Mouse (Mus musculus): ENCODE results near the gene Nr6a1. TPM values are rescaled to one million over a fixed set of nuclear protein-coding genes. Genes with fewer than 3 reads are reported as not detected.

The Nr6a1 gene
- polyA plus RNA-seq, 1 experiment from 2014 or later, result 1.7 TPM

- Histone ChIP-seq H3K9ac (replicated peaks; ENCODE audit: low read length) (no peak overlapping the region), H3K4me2 (ENCODE audit: low read length) (no peak overlapping the region), H3K36me3 (ENCODE audit: control insufficient read depth, insufficient read depth, low read length) (no peaks in the 10 kb centered on the region), H3K27me3 (ENCODE audit: control insufficient read depth, insufficient read depth, low read length) (no peaks in the 10 kb centered on the region), H3K9me3 (ENCODE audit: control insufficient read depth, low read length) (no peaks in the 10 kb centered on the region), H3K27ac (replicated peaks; ENCODE audit: low read depth, low read length) (no peak overlapping the region), H3K4me1 (ENCODE audit: control insufficient read depth, insufficient read depth, low read length) (no peaks in the 10 kb centered on the region), H3K4me3 (replicated peaks; ENCODE audit: low read depth, low read length) (no peak overlapping the region)
- WGBS, result 81% methylated on average over 2 of the region's 2 CpGs
- no peak for DNase-seq
- no peak for ATAC-seq (ENCODE audit: low FRiP score, low TSS enrichment)
These were observed 156.1 kb downstream of the Nr6a1 start for GRCm38 (mm10) chr2:38771478-38771797.

- 89% methylated on average over 5 of the region's 5 CpGs for WGBS
- no peak for DNase-seq
These were observed 156.6 kb downstream of the Nr6a1 start for GRCm38 (mm10) chr2:38770772-38771477.

GRCm38 (mm10) chr2:38767177-38767931 is 160.1 kb downstream of the Nr6a1 start:
- Histone ChIP-seq H3K9me3 (ENCODE audit: control insufficient read depth, low read length) (no peaks in the 10 kb centered on the region), H3K4me3 (replicated peaks; ENCODE audit: low read depth, low read length) (no peak overlapping the region), H3K27me3 (ENCODE audit: control insufficient read depth, insufficient read depth, low read length) (no peaks in the 10 kb centered on the region), H3K9ac (replicated peaks; ENCODE audit: low read length) (no peak overlapping the region), H3K4me1 (ENCODE audit: control insufficient read depth, insufficient read depth, low read length) (no peaks in the 10 kb centered on the region), H3K36me3 (ENCODE audit: control insufficient read depth, insufficient read depth, low read length) (no peaks in the 10 kb centered on the region), H3K4me2 (ENCODE audit: low read length) (no peak overlapping the region), H3K27ac (replicated peaks; ENCODE audit: low read depth, low read length) (no peak overlapping the region)
- no peak for DNase-seq
- no peak for ATAC-seq (ENCODE audit: low FRiP score, low TSS enrichment)
- 95% methylated on average over 4 of the region's 4 CpGs for WGBS

More at GRCm38 (mm10) chr2:38770772-38771477, 156.6 kb downstream of the Nr6a1 start:
- Histone ChIP-seq H3K4me1 (ENCODE audit: control insufficient read depth, insufficient read depth, low read length) (no peaks in the 10 kb centered on the region), H3K9me3 (ENCODE audit: control insufficient read depth, low read length) (no peaks in the 10 kb centered on the region), H3K27ac (replicated peaks; ENCODE audit: low read depth, low read length) (no peak overlapping the region), H3K4me2 (ENCODE audit: low read length) (no peak overlapping the region), H3K4me3 (replicated peaks; ENCODE audit: low read depth, low read length) (no peak overlapping the region), H3K27me3 (ENCODE audit: control insufficient read depth, insufficient read depth, low read length) (no peaks in the 10 kb centered on the region), H3K36me3 (ENCODE audit: control insufficient read depth, insufficient read depth, low read length) (no peaks in the 10 kb centered on the region), H3K9ac (replicated peaks; ENCODE audit: low read length) (no peak overlapping the region)
- ATAC-seq (ENCODE audit: low FRiP score, low TSS enrichment), result no peak

GRCm38 (mm10) chr2:38739847-38740246 is 187.6 kb downstream of the Nr6a1 start:
- WGBS, result 80% methylated on average over 3 of the region's 3 CpGs
- Histone ChIP-seq H3K27me3 (ENCODE audit: control insufficient read depth, insufficient read depth, low read length) (no peaks in the 10 kb centered on the region), H3K4me2 (ENCODE audit: low read length) (no peak overlapping the region), H3K27ac (replicated peaks; ENCODE audit: low read depth, low read length) (no peak overlapping the region), H3K4me1 (ENCODE audit: control insufficient read depth, insufficient read depth, low read length) (no peaks in the 10 kb centered on the region), H3K4me3 (replicated peaks; ENCODE audit: low read depth, low read length) (no peak overlapping the region), H3K9ac (replicated peaks; ENCODE audit: low read length) (no peak overlapping the region), H3K9me3 (ENCODE audit: control insufficient read depth, low read length) (no peaks in the 10 kb centered on the region), H3K36me3 (ENCODE audit: control insufficient read depth, insufficient read depth, low read length) (no peaks in the 10 kb centered on the region)
- ATAC-seq (ENCODE audit: low FRiP score, low TSS enrichment) (no peak), DNase-seq (no peak)

GRCm38 (mm10) chr2:38739410-38739809 is 188.1 kb downstream of the Nr6a1 start:
- H3K4me2 ChIP-seq (ENCODE audit: low read length), result no peak overlapping the region
- no peak overlapping the region for H3K27ac ChIP-seq (replicated peaks; ENCODE audit: low read depth, low read length)
- no peaks in the 10 kb centered on the region for H3K9me3 ChIP-seq (ENCODE audit: control insufficient read depth, low read length)
- peak; percentile 55; the same call in 1 of the 2 replicates for ATAC-seq (ENCODE audit: low FRiP score, low TSS enrichment)
- H3K27me3 ChIP-seq (ENCODE audit: control insufficient read depth, insufficient read depth, low read length), result no peaks in the 10 kb centered on the region
- DNase-seq, result peak; percentile 94
- no peak overlapping the region for H3K9ac ChIP-seq (replicated peaks; ENCODE audit: low read length)
- no peak overlapping the region for H3K4me3 ChIP-seq (replicated peaks; ENCODE audit: low read depth, low read length)
- no peaks in the 10 kb centered on the region for H3K36me3 ChIP-seq (ENCODE audit: control insufficient read depth, insufficient read depth, low read length)
- no peaks in the 10 kb centered on the region for H3K4me1 ChIP-seq (ENCODE audit: control insufficient read depth, insufficient read depth, low read length)
- WGBS, result 17% methylated on average over 7 of the region's 7 CpGs

GRCm38 (mm10) chr2:38738601-38739301 is 188.7 kb downstream of the Nr6a1 start:
- ATAC-seq (ENCODE audit: low FRiP score, low TSS enrichment) (no peak), DNase-seq (peak; percentile 37)
- no peak overlapping the region for H3K4me3 ChIP-seq (replicated peaks; ENCODE audit: low read depth, low read length)
- no peaks in the 10 kb centered on the region for H3K36me3 ChIP-seq (ENCODE audit: control insufficient read depth, insufficient read depth, low read length)
- H3K9me3 ChIP-seq (ENCODE audit: control insufficient read depth, low read length), result no peaks in the 10 kb centered on the region
- H3K4me2 ChIP-seq (ENCODE audit: low read length), result no peak overlapping the region
- H3K4me1 ChIP-seq (ENCODE audit: control insufficient read depth, insufficient read depth, low read length), result no peaks in the 10 kb centered on the region
- H3K9ac ChIP-seq (replicated peaks; ENCODE audit: low read length), result no peak overlapping the region
- WGBS, result 62% methylated on average over 14 of the region's 14 CpGs
- H3K27me3 ChIP-seq (ENCODE audit: control insufficient read depth, insufficient read depth, low read length), result no peaks in the 10 kb centered on the region
- H3K27ac ChIP-seq (replicated peaks; ENCODE audit: low read depth, low read length), result no peak overlapping the region

- ATAC-seq (ENCODE audit: low FRiP score, low TSS enrichment) (no peak), DNase-seq (no peak)
- Histone ChIP-seq H3K27me3 (ENCODE audit: control insufficient read depth, insufficient read depth, low read length) (no peaks in the 10 kb centered on the region), H3K4me2 (ENCODE audit: low read length) (no peak overlapping the region), H3K4me3 (replicated peaks; ENCODE audit: low read depth, low read length) (no peak overlapping the region), H3K9me3 (ENCODE audit: control insufficient read depth, low read length) (no peaks in the 10 kb centered on the region), H3K4me1 (ENCODE audit: control insufficient read depth, insufficient read depth, low read length) (no peaks in the 10 kb centered on the region), H3K9ac (replicated peaks; ENCODE audit: low read length) (no peak overlapping the region), H3K36me3 (ENCODE audit: control insufficient read depth, insufficient read depth, low read length) (no peaks in the 10 kb centered on the region), H3K27ac (replicated peaks; ENCODE audit: low read depth, low read length) (no peak overlapping the region)
These were observed 191.7 kb downstream of the Nr6a1 start for GRCm38 (mm10) chr2:38735740-38736139.

GRCm38 (mm10) chr2:38734721-38735120 is 192.8 kb downstream of the Nr6a1 start:
- WGBS, result 84% methylated on average over 5 of the region's 5 CpGs
- no peak for ATAC-seq (ENCODE audit: low FRiP score, low TSS enrichment)

More at GRCm38 (mm10) chr2:38734721-38735120, 192.8 kb downstream of the Nr6a1 start:
- H3K4me2 ChIP-seq (ENCODE audit: low read length), result no peak overlapping the region
- H3K27me3 ChIP-seq (ENCODE audit: control insufficient read depth, insufficient read depth, low read length), result no peaks in the 10 kb centered on the region
- DNase-seq, result peak; percentile 20
- H3K4me1 ChIP-seq (ENCODE audit: control insufficient read depth, insufficient read depth, low read length), result no peaks in the 10 kb centered on the region
- H3K36me3 ChIP-seq (ENCODE audit: control insufficient read depth, insufficient read depth, low read length), result no peaks in the 10 kb centered on the region
- H3K27ac ChIP-seq (replicated peaks; ENCODE audit: low read depth, low read length), result no peak overlapping the region
- no peaks in the 10 kb centered on the region for H3K9me3 ChIP-seq (ENCODE audit: control insufficient read depth, low read length)
- no peak overlapping the region for H3K9ac ChIP-seq (replicated peaks; ENCODE audit: low read length)
- no peak overlapping the region for H3K4me3 ChIP-seq (replicated peaks; ENCODE audit: low read depth, low read length)

Data from midbrain, embryonic 14.5 days (tissue).